Mouse (Mus musculus): ENCODE measurements around the gene Slco3a1.

DNA sequence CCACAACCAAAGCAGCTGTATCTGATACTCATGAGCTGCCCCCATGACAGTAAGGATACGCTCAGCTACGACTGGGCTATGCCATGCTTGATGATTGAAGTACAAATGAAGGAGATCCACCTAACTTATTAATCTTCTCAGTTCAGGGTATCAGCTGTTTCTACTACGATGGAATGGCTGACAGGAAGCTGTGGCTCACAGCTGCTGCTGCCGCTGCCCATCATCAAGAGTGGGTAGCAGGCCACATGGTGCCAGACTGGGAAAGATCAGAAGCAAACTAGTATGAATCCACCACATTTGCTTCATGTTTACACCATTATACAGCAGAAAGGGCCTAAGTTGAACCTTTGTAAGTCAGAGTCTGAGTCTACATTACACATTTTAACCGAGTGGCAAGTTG is 109.4 kb downstream of the Slco3a1 start:
- TF ChIP-seq CTCF (IDR thresholded peaks at IDR 0.05) (no peak), EP300 (IDR thresholded peaks at IDR 0.05) (no peak)

All from lung, postnatal 0 days (tissue).